Mouse (Mus musculus) lung, postnatal 14 days (tissue): ENCODE measurements around the gene Lelp1.

ENCODE experiments used
- DNase-seq: peaks from one replicate; pipeline ENCODE4 v3.0.0; 2021

Gene Lelp1

DNA sequence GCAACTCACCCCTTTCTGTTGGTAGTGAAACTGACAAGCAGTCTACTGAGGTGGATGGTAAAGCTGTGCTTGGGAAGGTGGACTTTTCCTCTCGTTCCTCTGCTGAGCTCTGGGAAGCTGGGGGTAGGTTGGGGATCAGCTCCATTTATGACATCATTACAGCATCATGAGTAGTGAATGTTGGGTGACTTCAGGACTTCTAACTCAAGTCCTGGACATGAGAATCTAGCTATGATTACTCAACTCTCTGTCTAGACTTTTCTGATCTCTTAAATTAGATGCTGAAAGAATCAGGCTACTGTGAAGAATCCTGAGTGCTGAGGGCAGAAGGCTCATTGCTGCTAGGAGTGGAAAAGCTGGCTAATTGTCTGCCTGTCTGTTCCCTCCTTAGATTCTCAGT, at the start of gene Lelp1:
TSS of gene Lelp1 (minus strand) at position 101 of the 400 bp plus-strand sequence.
- no peak for DNase-seq

GRCm38 (mm10) chr3:92176880-92177279, 34.3 kb upstream of the Lelp1 start:
- no peak for DNase-seq

- DNase-seq = no peak
Observed at GRCm38 (mm10) chr3:92169847-92170246, 27.3 kb upstream of the Lelp1 start.

DNA sequence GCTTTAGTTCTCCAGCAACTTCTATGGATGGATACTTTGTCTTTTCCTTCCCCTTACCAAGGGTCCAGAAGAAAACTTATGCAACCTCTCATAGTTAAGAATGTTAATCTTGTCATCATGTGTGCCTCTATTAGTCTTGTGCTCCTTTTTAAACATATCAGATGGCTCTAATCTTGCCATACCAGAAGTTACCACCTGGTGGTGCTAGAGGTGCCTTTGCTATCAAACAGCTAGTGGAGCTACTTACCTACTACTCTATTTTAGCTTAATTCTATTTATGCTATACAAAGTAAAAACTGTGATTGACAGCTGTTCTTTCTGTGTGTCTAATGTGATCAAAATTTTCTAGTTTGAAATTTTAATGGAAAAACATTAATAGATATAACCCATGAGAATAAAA, 10.8 kb upstream of the Lelp1 start:
- DNase-seq = peak; percentile 46

GRCm38 (mm10) chr3:92150631-92151277, 8.2 kb upstream of the Lelp1 start:
- DNase-seq = peak; percentile 36

GRCm38 (mm10) chr3:92147913-92148312, 5.4 kb upstream of the Lelp1 start:
- DNase-seq = no peak

DNA sequence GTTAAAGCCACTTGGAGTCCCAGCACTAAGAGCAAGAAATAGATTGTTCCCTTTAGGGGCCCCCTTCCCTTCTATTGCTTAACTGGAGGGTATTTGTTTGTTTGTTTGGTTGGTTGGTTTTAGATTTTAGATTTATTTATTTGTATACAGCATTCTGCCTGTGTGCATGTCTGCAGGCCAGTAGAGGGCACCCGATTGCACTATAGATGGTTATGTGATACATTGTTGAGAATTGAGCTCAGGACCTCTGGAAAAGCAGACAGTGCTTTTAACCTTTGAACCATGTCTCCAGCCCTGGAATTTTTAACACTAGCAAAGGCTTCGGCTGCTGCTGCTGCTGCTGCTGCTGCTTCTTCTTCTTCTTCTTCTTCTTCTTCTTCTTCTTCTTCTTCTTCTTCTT, 4.9 kb upstream of the Lelp1 start:
- no peak for DNase-seq

- DNase-seq = no peak
Observed at GRCm38 (mm10) chr3:92123847-92124246, 18.7 kb downstream of the Lelp1 start, which contains the start of gene Prr9. Gene Prr9 (minus strand): TSS chr3:92123947.

GRCm38 (mm10) chr3:92120902-92121301, 21.6 kb downstream of the Lelp1 start:
- no peak for DNase-seq

DNA sequence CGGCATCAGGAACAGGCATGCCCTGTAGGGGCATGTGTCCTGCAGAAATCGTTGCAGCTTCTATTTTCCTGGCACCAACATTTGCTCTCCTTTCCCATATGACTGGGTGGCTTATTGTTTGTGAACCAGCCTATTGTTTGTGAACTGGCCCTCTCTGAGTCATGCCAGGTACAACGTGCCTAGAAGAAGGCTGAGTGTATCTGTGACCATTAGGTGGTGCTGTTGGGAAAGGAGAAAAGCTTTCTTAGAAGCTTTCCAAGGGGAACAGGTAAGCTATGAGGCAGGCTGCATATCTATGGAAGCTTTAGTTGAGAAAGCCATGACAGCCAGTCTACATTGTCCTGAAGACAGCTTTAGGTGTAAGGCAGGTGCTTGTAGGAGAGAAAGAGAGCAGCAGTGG, 24.6 kb downstream of the Lelp1 start:
- no peak for DNase-seq

DNA sequence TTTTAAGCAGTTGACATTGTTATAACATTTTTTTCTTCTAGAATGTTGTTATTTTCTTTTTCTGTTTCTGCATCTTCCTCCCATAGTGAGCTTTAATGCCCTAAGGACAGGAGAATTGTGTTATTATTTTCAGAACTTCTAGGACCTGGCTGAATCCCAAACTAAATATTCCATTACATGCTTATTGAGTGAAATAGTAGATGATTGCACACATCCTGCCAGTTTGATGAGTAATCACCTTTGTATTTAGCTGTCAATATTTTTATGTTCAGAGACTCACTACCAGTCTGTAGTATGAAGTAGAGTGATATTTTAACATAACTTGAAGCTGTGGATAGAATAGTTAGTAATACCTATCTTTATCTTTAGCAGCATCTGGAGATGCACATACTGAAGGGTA, 31.0 kb downstream of the Lelp1 start:
- no peak for DNase-seq

- no peak for DNase-seq
Observed at GRCm38 (mm10) chr3:92110790-92111189, 31.8 kb downstream of the Lelp1 start.

GRCm38 (mm10) chr3:92106582-92106981, 36.0 kb downstream of the Lelp1 start:
- DNase-seq = peak; percentile 4
